Mouse (Mus musculus): ENCODE measurements around the gene Pld1. TPM values are rescaled to one million over a fixed set of nuclear protein-coding genes. Genes with fewer than 3 reads are reported as not detected.

The Pld1 gene
- polyA plus RNA-seq, 2 experiments: 6.4 to 6.8 TPM

DNA sequence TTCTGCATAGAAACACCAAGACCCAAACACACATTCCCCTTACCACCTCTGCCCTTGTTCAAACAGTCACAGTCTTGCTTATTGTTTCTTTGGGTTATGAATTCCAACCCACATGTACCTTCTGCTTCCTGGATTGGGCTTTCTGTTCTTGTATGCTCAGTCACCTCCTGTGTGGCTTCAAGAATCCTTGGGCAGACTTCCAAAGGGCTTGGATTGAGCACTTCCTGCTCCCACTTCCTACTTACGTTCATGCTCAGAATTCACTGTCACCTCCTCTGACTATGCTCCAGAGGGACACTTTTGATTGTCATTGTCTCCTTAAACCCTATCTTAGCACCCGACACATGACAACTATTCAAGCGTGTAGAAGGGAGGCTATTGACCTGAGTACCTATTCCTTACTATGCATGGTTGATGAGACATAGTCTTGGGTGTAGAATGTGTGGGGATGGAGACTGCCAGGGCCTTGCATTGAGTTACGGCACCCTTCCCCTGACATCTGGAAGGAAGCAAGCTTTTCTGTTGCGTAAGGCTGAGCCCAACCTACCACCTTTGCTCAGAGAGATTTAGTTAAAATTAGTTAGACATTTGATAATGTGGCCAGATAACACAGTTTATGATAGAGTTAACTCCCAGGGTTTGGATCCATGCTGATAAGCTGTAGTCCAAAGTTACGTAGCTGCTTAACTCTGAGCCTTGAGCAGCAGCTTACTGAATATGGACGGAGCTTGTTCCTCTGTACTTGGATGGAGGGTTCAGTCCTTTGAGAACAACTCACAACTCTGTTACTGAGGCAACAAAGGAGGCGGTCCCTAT lies 55.9 kb downstream of the Pld1 start:
- Histone ChIP-seq H3K9ac (ENCODE audit: low read depth, low read length, severe bottlenecking) (no peak overlapping the region), H3K9me3 (ENCODE audit: control insufficient read depth, low read length) (no peaks in the 10 kb centered on the region)

DNA sequence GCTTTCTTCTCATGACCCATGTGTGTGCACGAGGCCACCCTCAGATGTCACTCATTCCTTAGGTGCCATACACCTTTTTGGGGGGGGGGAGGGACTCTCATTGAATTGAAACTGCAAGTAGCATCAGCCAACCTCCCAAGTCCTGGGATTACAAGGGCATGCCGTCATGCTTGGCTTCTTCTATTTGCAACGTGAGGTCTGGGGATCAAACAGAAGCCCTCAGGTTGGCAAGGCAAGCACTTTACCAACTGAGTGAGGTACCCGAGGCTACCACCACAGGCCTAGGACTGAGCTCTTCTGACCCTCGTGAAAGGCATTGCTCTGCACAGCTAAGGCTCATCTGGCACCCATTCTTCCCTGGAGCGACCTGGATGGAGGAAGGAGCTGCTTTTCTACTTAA lies 65.8 kb downstream of the Pld1 start:
- TF ChIP-seq POLR2A (IDR thresholded peaks at IDR 0.05; ENCODE audit: borderline replicate concordance, extremely low read depth, insufficient read depth, insufficient read length): no peak
- Histone ChIP-seq H3K4me2 (replicated peaks; ENCODE audit: low read depth, low read length, severe bottlenecking) (no peak overlapping the region), H3K4me1 (ENCODE audit: control insufficient read depth, insufficient read depth, low read length) (no peaks in the 10 kb centered on the region), H3K36me3 (ENCODE audit: control insufficient read depth, insufficient read depth, low read length) (no peaks in the 10 kb centered on the region), H3K9ac (ENCODE audit: low read depth, low read length, severe bottlenecking) (no peak overlapping the region), H3K9me3 (ENCODE audit: control insufficient read depth, low read length) (no peaks in the 10 kb centered on the region), H3K27ac (replicated peaks; ENCODE audit: low read depth, low read length) (no peak overlapping the region), H3K4me3 (replicated peaks; ENCODE audit: low read length) (no peak overlapping the region), H3K27me3 (ENCODE audit: control insufficient read depth, insufficient read depth, low read length) (no peaks in the 10 kb centered on the region)
- 71% methylated on average over 6 of the region's 6 CpGs for WGBS
- ATAC-seq (ENCODE audit: low FRiP score, low read depth) (no peak), DNase-seq (ENCODE audit: low spot score) (no peak)

More for the DNA sequence above, 55.9 kb downstream of the Pld1 start:
- Histone ChIP-seq H3K27me3 (ENCODE audit: control insufficient read depth, insufficient read depth, low read length) (no peaks in the 10 kb centered on the region), H3K36me3 (ENCODE audit: control insufficient read depth, insufficient read depth, low read length) (no peaks in the 10 kb centered on the region), H3K4me3 (replicated peaks; ENCODE audit: low read length) (no peak overlapping the region), H3K4me1 (ENCODE audit: control insufficient read depth, insufficient read depth, low read length) (no peaks in the 10 kb centered on the region), H3K4me2 (replicated peaks; ENCODE audit: low read depth, low read length, severe bottlenecking) (no peak overlapping the region), H3K27ac (replicated peaks; ENCODE audit: low read depth, low read length) (no peak overlapping the region)
- TF ChIP-seq POLR2A (IDR thresholded peaks at IDR 0.05; ENCODE audit: borderline replicate concordance, extremely low read depth, insufficient read depth, insufficient read length): no peak
- WGBS: 90% methylated on average over 8 of the region's 8 CpGs
- DNase-seq (ENCODE audit: low spot score) (no peak), ATAC-seq (ENCODE audit: low FRiP score, low read depth) (no peak)

DNA sequence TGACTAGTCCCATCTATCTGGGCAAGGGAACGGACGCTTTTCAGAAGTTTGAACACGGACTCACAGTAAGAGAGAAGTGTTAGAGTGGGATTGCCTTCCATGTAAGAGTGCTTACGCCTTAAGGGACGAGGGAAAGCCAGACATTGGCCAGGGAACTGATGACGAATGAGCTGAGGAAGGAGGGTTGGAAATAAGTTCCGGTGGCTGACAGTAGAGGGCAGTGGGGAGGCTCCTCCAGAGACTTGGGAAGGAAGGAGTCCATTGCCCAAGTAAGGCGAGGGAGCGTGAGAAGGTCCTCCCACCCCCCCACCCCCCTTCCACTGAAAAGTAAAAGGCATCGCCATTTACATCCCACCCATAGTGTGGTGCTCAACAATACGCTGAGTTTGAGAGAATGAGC lies 69.2 kb downstream of the Pld1 start:
- Histone ChIP-seq H3K27ac (replicated peaks; ENCODE audit: low read depth, low read length) (no peak overlapping the region), H3K4me3 (replicated peaks; ENCODE audit: low read length) (no peak overlapping the region), H3K4me2 (replicated peaks; ENCODE audit: low read depth, low read length, severe bottlenecking) (no peak overlapping the region), H3K27me3 (ENCODE audit: control insufficient read depth, insufficient read depth, low read length) (no peaks in the 10 kb centered on the region), H3K9me3 (ENCODE audit: control insufficient read depth, low read length) (no peaks in the 10 kb centered on the region), H3K36me3 (ENCODE audit: control insufficient read depth, insufficient read depth, low read length) (no peaks in the 10 kb centered on the region), H3K9ac (ENCODE audit: low read depth, low read length, severe bottlenecking) (no peak overlapping the region), H3K4me1 (ENCODE audit: control insufficient read depth, insufficient read depth, low read length) (no peaks in the 10 kb centered on the region)
- DNase-seq (ENCODE audit: low spot score) (no peak), ATAC-seq (ENCODE audit: low FRiP score, low read depth) (no peak)
- no peak for TF ChIP-seq POLR2A (IDR thresholded peaks at IDR 0.05; ENCODE audit: borderline replicate concordance, extremely low read depth, insufficient read depth, insufficient read length)
- 85% methylated on average over 11 of the region's 11 CpGs for WGBS

DNA sequence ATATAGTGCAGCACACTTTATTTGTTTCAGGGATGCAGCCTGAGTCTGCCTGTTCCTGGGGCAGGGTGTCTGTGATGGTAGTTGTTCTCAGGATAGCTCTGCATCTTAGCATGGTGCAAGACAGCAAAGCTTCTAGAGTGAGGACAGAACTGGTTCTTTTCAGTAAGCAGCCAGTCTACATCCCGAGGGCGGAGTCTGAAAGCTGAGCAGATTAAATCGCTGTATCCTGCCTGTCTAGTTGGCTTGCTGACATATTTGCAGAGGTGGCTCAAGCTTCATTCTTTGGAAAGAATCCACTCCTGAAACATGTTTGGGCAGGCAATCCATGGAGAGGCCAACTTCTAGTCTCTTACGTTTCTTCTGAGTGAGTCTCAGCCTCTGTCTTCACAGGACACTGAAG lies 69.9 kb downstream of the Pld1 start:
- Histone ChIP-seq H3K36me3 (ENCODE audit: control insufficient read depth, insufficient read depth, low read length) (no peaks in the 10 kb centered on the region), H3K27me3 (ENCODE audit: control insufficient read depth, insufficient read depth, low read length) (no peaks in the 10 kb centered on the region), H3K27ac (replicated peaks; ENCODE audit: low read depth, low read length) (no peak overlapping the region), H3K4me1 (ENCODE audit: control insufficient read depth, insufficient read depth, low read length) (no peaks in the 10 kb centered on the region), H3K4me2 (replicated peaks; ENCODE audit: low read depth, low read length, severe bottlenecking) (no peak overlapping the region), H3K9me3 (ENCODE audit: control insufficient read depth, low read length) (no peaks in the 10 kb centered on the region), H3K4me3 (replicated peaks; ENCODE audit: low read length) (no peak overlapping the region), H3K9ac (ENCODE audit: low read depth, low read length, severe bottlenecking) (no peak overlapping the region)
- TF ChIP-seq POLR2A (IDR thresholded peaks at IDR 0.05; ENCODE audit: borderline replicate concordance, extremely low read depth, insufficient read depth, insufficient read length): no peak
- no peak for ATAC-seq (ENCODE audit: low FRiP score, low read depth)
- DNase-seq (ENCODE audit: low spot score): peak; percentile 56
- WGBS: 72% methylated on average over 4 of the region's 4 CpGs

DNA sequence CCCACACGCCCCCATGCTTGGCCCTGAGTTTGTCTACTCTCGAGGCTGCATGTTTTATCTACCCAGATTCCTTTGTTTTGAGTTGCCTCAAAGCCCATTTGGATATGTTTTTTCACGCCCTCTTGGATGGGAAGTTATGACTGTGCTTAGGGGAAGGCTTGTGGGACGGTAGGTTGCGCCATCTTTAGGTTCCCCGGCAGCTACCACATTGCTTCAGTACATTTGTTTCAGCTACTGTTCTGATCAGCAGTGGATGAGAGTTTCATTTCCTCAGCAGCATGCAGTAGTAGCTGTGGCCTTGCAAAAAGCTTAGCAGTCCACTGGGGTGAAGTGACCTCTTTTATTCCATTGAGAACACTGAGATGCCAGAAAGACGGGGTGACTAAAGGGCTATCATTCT lies 73.7 kb downstream of the Pld1 start:
- 84% methylated on average over 7 of the region's 7 CpGs for WGBS
- no peak overlapping the region for H3K9ac ChIP-seq (ENCODE audit: low read depth, low read length, severe bottlenecking)

More for the DNA sequence above, 73.7 kb downstream of the Pld1 start:
- no peak for TF ChIP-seq POLR2A (IDR thresholded peaks at IDR 0.05; ENCODE audit: borderline replicate concordance, extremely low read depth, insufficient read depth, insufficient read length)
- DNase-seq (ENCODE audit: low spot score): no peak
- no peak overlapping the region for H3K4me2 ChIP-seq (replicated peaks; ENCODE audit: low read depth, low read length, severe bottlenecking)
- H3K27me3 ChIP-seq (ENCODE audit: control insufficient read depth, insufficient read depth, low read length): no peaks in the 10 kb centered on the region
- H3K9me3 ChIP-seq (ENCODE audit: control insufficient read depth, low read length): no peaks in the 10 kb centered on the region
- H3K4me3 ChIP-seq (replicated peaks; ENCODE audit: low read length): no peak overlapping the region
- no peaks in the 10 kb centered on the region for H3K36me3 ChIP-seq (ENCODE audit: control insufficient read depth, insufficient read depth, low read length)
- no peaks in the 10 kb centered on the region for H3K4me1 ChIP-seq (ENCODE audit: control insufficient read depth, insufficient read depth, low read length)
- no peak for ATAC-seq (ENCODE audit: low FRiP score, low read depth)
- H3K27ac ChIP-seq (replicated peaks; ENCODE audit: low read depth, low read length): no peak overlapping the region
